Mouse (Mus musculus): Measurements from ENCODE around the gene Rhbg. TPM values are rescaled to one million over a fixed set of nuclear protein-coding genes. Genes with fewer than 3 reads are reported as not detected.

Rhbg gene
- polyA plus RNA-seq, 1 experiment from 2014 or later: 3.9 TPM

DNA sequence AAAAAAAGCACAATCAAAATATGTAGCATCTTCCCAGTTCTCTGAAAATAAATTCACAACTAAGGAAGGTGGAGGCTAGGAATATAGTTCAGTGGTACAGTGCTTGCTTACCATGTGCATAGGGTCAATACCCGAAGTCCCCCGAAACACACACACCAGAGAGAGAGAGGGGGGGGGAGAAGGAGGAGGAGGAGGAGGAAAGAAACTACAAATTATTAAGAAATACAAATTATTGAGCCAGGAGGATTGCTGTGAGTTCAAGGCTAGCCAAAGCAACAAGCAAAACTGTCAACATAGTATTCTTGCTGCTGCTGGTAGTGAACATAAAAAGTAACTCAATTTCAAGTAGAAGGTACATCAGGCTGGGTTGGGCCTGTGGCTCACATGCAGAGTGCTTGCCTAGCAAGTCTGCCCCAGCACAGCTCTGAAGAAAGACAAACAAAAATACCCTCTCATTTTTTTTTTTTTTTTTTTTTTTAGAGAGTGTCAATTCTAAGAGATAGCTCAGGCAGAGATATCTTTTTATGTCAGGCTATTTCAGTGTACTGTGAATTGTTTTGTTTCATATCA lies 54.9 kb downstream of the Rhbg start:
- Histone ChIP-seq H3K27ac (ENCODE audit: low read length) (no peak overlapping the region), H3K9me3 (ENCODE audit: low read length) (no peaks in the 10 kb centered on the region), H3K36me3 (ENCODE audit: insufficient read depth, low read length) (no peaks in the 10 kb centered on the region), H3K9ac (replicated peaks; ENCODE audit: low read depth) (no peak overlapping the region), H3K4me3 (ENCODE audit: low read depth, low read length) (no peak overlapping the region), H3K27me3 (replicated peaks; ENCODE audit: insufficient read depth, low read length) (peaks cover 82% of the 10 kb centered on the region), H3K4me1 (ENCODE audit: insufficient read depth, low read depth, low read length) (0 out of 2 replicates have a peak, but pooled peaks cover 3% of the 10 kb centered on the region), H3K4me2 (replicated peaks; ENCODE audit: low read depth, low read length) (no peak overlapping the region)
- TF ChIP-seq CTCF (IDR thresholded peaks at IDR 0.05): no peak
- no peak for TF ChIP-seq EP300 (IDR thresholded peaks at IDR 0.05)
- 29% methylated on average over 2 of the region's 2 CpGs for WGBS
- ATAC-seq (no peak), DNase-seq (ENCODE audit: low spot score) (no peak)

- no peak overlapping the region for H3K4me2 ChIP-seq (replicated peaks; ENCODE audit: low read depth, low read length)
- H3K4me1 ChIP-seq (ENCODE audit: insufficient read depth, low read depth, low read length): 0 out of 2 replicates have a peak, but pooled peaks cover 3% of the 10 kb centered on the region
- H3K9ac ChIP-seq (replicated peaks; ENCODE audit: low read depth): no peak overlapping the region
- H3K4me3 ChIP-seq (ENCODE audit: low read depth, low read length): no peak overlapping the region
- no peaks in the 10 kb centered on the region for H3K36me3 ChIP-seq (ENCODE audit: insufficient read depth, low read length)
- no peak for TF ChIP-seq CTCF (IDR thresholded peaks at IDR 0.05)
- no peak for TF ChIP-seq EP300 (IDR thresholded peaks at IDR 0.05)
- no peak for DNase-seq (ENCODE audit: low spot score)
- no peak overlapping the region for H3K27ac ChIP-seq (ENCODE audit: low read length)
- WGBS: 4% methylated on average over 9 of the region's 9 CpGs
- H3K27me3 ChIP-seq (replicated peaks; ENCODE audit: insufficient read depth, low read length): peaks cover 71% of the 10 kb centered on the region
- no peaks in the 10 kb centered on the region for H3K9me3 ChIP-seq (ENCODE audit: low read length)
- ATAC-seq: no peak
Measured at GRCm38 (mm10) chr3:88198505-88199020, 55.9 kb downstream of the Rhbg start.

DNA sequence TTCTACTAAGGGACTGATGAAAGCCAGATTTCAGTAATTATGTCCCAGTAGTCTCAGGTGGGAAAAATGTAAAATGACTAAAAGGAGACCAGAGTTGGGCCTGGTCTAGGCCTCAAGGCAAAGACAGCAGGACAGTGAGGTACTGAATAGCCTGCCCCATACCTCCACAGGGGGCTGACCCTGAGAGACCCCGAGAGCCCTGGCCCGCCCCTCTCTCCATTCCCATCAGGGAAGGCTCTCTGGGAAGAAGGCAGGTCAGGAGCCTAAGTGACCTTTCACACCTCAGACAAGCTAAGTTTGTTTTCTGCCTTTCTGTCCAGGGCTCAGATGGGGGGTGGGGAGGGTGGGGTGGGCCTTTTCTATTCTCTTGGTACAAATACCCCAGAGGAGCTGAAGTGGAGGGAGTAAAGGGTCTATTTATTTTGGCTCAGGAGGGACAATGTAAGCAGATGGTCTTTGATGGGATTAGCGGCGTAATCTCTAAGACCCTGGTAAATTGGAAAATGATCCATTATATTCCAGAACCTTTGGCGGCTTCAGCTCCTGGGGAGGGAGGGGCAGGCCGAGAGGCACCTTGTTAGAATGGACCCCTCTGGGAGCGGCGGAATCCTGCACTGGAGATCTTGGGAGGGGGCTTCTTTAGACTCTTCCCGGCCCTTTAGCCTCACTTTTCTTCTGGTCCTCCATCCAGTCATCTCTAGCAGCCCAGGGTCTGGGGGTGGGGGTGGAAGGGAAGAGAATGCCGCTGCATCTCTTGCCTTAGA lies 56.6 kb downstream of the Rhbg start:
- H3K36me3 ChIP-seq (ENCODE audit: insufficient read depth, low read length): no peaks in the 10 kb centered on the region
- H3K4me1 ChIP-seq (ENCODE audit: insufficient read depth, low read depth, low read length): 0 out of 2 replicates have a peak, but pooled peaks cover 3% of the 10 kb centered on the region
- H3K4me2 ChIP-seq (replicated peaks; ENCODE audit: low read depth, low read length): no peak overlapping the region
- H3K4me3 ChIP-seq (ENCODE audit: low read depth, low read length): no peak overlapping the region
- 6% methylated on average over 10 of the region's 10 CpGs for WGBS
- ATAC-seq (no peak), DNase-seq (ENCODE audit: low spot score) (no peak)
- no peaks in the 10 kb centered on the region for H3K9me3 ChIP-seq (ENCODE audit: low read length)
- H3K27ac ChIP-seq (ENCODE audit: low read length): no peak overlapping the region
- H3K27me3 ChIP-seq (replicated peaks; ENCODE audit: insufficient read depth, low read length): peaks cover 66% of the 10 kb centered on the region
- no peak overlapping the region for H3K9ac ChIP-seq (replicated peaks; ENCODE audit: low read depth)
- no peak for TF ChIP-seq EP300 (IDR thresholded peaks at IDR 0.05)
- TF ChIP-seq CTCF (IDR thresholded peaks at IDR 0.05): no peak

Small RNA genes lying within 50 kb of the gene (microRNA-seq; reads per million reads assigned to microRNA genes)
- not detected for gene Gm25641
- not detected for gene Mir3093
- gene Mir9-1: not detected

Other genes with a start within 250 kb of the Rhbg start
- not detected in 2 replicates for gene Hapln2, start 227.1 kb downstream of the Rhbg start, polyA plus RNA-seq (2015; fragmentation: Nextera tagmentation; extraction: Ambion mirVana)
- 8.0 and 10.8 TPM in 2 replicates for gene Gpatch4, start 211.6 kb downstream of the Rhbg start, polyA plus RNA-seq (2015; fragmentation: Nextera tagmentation; extraction: Ambion mirVana)
- 180 and 186 TPM in 2 replicates for gene Naxe, start 196.2 kb downstream of the Rhbg start, polyA plus RNA-seq (2015; fragmentation: Nextera tagmentation; extraction: Ambion mirVana)
- gene Ttc24, start 176.4 kb downstream of the Rhbg start, polyA plus RNA-seq (2015; fragmentation: Nextera tagmentation; extraction: Ambion mirVana): not detected in 2 replicates
- 0.92 and 1.6 TPM in 2 replicates for gene Iqgap3, start 172.7 kb downstream of the Rhbg start, polyA plus RNA-seq (2015; fragmentation: Nextera tagmentation; extraction: Ambion mirVana)
- 14.4 and 15.4 TPM in 2 replicates for gene Mef2d, start 112.3 kb downstream of the Rhbg start, polyA plus RNA-seq (2015; fragmentation: Nextera tagmentation; extraction: Ambion mirVana)
- gene Gm38392, start 32.5 kb upstream of the Rhbg start, polyA plus RNA-seq (2015; fragmentation: Nextera tagmentation; extraction: Ambion mirVana): 1.8 and 2.0 TPM in 2 replicates
- gene Tsacc, start 42.3 kb upstream of the Rhbg start, polyA plus RNA-seq (2015; fragmentation: Nextera tagmentation; extraction: Ambion mirVana): 10.8 and 13.1 TPM in 2 replicates
- gene Cct3, start 42.4 kb upstream of the Rhbg start, polyA plus RNA-seq (2015; fragmentation: Nextera tagmentation; extraction: Ambion mirVana): 173 and 177 TPM in 2 replicates
- 273 and 278 TPM in 2 replicates for gene Glmp, start 70.3 kb upstream of the Rhbg start, polyA plus RNA-seq (2015; fragmentation: Nextera tagmentation; extraction: Ambion mirVana)
- gene Tmem79, start 81.4 kb upstream of the Rhbg start, polyA plus RNA-seq (2015; fragmentation: Nextera tagmentation; extraction: Ambion mirVana): 9.0 and 9.6 TPM in 2 replicates
- gene Smg5, start 81.6 kb upstream of the Rhbg start, polyA plus RNA-seq (2015; fragmentation: Nextera tagmentation; extraction: Ambion mirVana): 19.7 and 19.8 TPM in 2 replicates
- gene Paqr6, start 109.9 kb upstream of the Rhbg start, polyA plus RNA-seq (2015; fragmentation: Nextera tagmentation; extraction: Ambion mirVana): 4.3 and 5.3 TPM in 2 replicates
- gene Bglap3, start 118.0 kb upstream of the Rhbg start, polyA plus RNA-seq (2015; fragmentation: Nextera tagmentation; extraction: Ambion mirVana): 0.14 and 0.39 TPM in 2 replicates
- gene Bglap2, start 124.0 kb upstream of the Rhbg start, polyA plus RNA-seq (2015; fragmentation: Nextera tagmentation; extraction: Ambion mirVana): not detected in 2 replicates
- not detected in 2 replicates for gene Bglap, start 129.8 kb upstream of the Rhbg start, polyA plus RNA-seq (2015; fragmentation: Nextera tagmentation; extraction: Ambion mirVana)
- gene Pmf1, start 155.6 kb upstream of the Rhbg start, polyA plus RNA-seq (2015; fragmentation: Nextera tagmentation; extraction: Ambion mirVana): 27.9 and 30.6 TPM in 2 replicates
- gene Slc25a44, start 170.4 kb upstream of the Rhbg start, polyA plus RNA-seq (2015; fragmentation: Nextera tagmentation; extraction: Ambion mirVana): 9.3 and 11.3 TPM in 2 replicates
- 9.0 and 9.2 TPM in 2 replicates for gene Sema4a, start 206.5 kb upstream of the Rhbg start, polyA plus RNA-seq (2015; fragmentation: Nextera tagmentation; extraction: Ambion mirVana)

Measured in lung, postnatal 0 days (tissue).